ENCODE assay signal across 11 mouse cellular contexts in the genomic region with DNA sequence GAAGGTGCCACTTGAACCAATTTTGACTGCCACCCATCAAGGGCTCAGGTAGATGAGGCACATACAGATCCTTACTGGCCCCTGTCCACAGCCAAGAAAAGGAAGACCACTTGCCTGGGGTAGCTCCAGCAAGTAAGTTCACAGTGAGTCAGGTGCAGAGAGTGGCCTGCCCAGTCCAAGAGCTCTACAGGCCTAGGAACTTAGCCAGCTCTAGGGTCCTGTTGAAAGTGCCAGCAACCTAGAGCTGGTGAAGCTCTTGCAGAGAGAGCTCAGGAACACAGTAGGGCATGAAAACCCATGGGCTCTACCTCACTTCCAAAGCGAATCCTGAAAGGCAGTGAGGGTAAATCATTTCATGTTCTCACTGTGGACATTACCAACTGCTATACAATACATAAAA.
"Had no signal": no experiment of that assay in that cellular context is flagged by ENCODE, and none has a peak within 500 bp of the region (broad histone marks: within the 10 kb centered on the region; RNA-seq: fewer than 3 reads in every experiment).

No protein-coding gene starts in this region.

- H3K27me3 ChIP-seq: limb, embryonic 15.5 days; neural tube, embryonic 12.5 days had no signal

- H3K9me3 ChIP-seq: limb, embryonic 15.5 days; midbrain, embryonic 10.5 days; neural tube, embryonic 12.5 days had no signal

- DNase-seq: kidney, postnatal 14 days; layer of hippocampus, adult 9-11 months; layer of hippocampus, postnatal 36 days; lung, adult 18-20 months; midbrain, embryonic 14.5 days; thymus, postnatal 4 days had no signal

- H3K4me3 ChIP-seq: limb, embryonic 15.5 days; midbrain, embryonic 10.5 days; neural tube, embryonic 12.5 days had no signal

- H3K4me2 ChIP-seq: limb, embryonic 15.5 days; neural tube, embryonic 12.5 days had no signal

- H3K27ac ChIP-seq: limb, embryonic 15.5 days; liver, embryonic 14.5 days; midbrain, embryonic 10.5 days; neural tube, embryonic 12.5 days; stomach, postnatal 0 days had no signal

- H3K9ac ChIP-seq: limb, embryonic 15.5 days; liver, embryonic 14.5 days; neural tube, embryonic 12.5 days had no signal
